Mouse (Mus musculus): Measurements from ENCODE around the gene Tha1. TPM values are rescaled to one million over a fixed set of nuclear protein-coding genes. Genes with fewer than 3 reads are reported as not detected.

Gene Tha1
- polyA plus RNA-seq, 1 experiment from 2014 or later: 9.4 TPM

GRCm38 (mm10) chr11:117826916-117827315 is 46.4 kb downstream of the Tha1 start:
- peak; percentile 49 for DNase-seq (ENCODE audit: low spot score)

- DNase-seq (ENCODE audit: low spot score): no peak
Measured at GRCm38 (mm10) chr11:117826164-117826563, 47.1 kb downstream of the Tha1 start.

- DNase-seq (ENCODE audit: low spot score): peak; percentile 81
Measured at GRCm38 (mm10) chr11:117825333-117826101, 47.8 kb downstream of the Tha1 start, which contains the start of the genes Afmid and Tk1. Gene Afmid (plus strand): TSS chr11:117825924. Gene Tk1 (minus strand): TSS chr11:117826092.

GRCm38 (mm10) chr11:117824060-117824969 is 49.0 kb downstream of the Tha1 start:
- DNase-seq (ENCODE audit: low spot score): peak; percentile 83

GRCm38 (mm10) chr11:117823411-117823810 is 49.9 kb downstream of the Tha1 start:
- DNase-seq (ENCODE audit: low spot score): no peak

- DNase-seq (ENCODE audit: low spot score): no peak
Measured at GRCm38 (mm10) chr11:117822728-117823241, 50.5 kb downstream of the Tha1 start.

GRCm38 (mm10) chr11:117821868-117822267 is 51.4 kb downstream of the Tha1 start:
- DNase-seq (ENCODE audit: low spot score): no peak

- no peak for DNase-seq (ENCODE audit: low spot score)
Measured at GRCm38 (mm10) chr11:117820173-117820572, 53.1 kb downstream of the Tha1 start.

- no peak for DNase-seq (ENCODE audit: low spot score)
Measured at GRCm38 (mm10) chr11:117819095-117819494, 54.2 kb downstream of the Tha1 start.

Other genes with a start within 250 kb of the Tha1 start
- 13.2 and 18.7 TPM in 2 replicates for gene Tnrc6c, start 219.2 kb downstream of the Tha1 start, polyA plus RNA-seq (2015; fragmentation: Nextera tagmentation; extraction: Ambion mirVana)
- gene Tmc8, start 91.4 kb downstream of the Tha1 start, polyA plus RNA-seq (2015; fragmentation: Nextera tagmentation; extraction: Ambion mirVana): 37.5 and 41.1 TPM in 2 replicates
- 46.7 and 58.9 TPM in 2 replicates for gene Tmc6, start 91.3 kb downstream of the Tha1 start, polyA plus RNA-seq (2015; fragmentation: Nextera tagmentation; extraction: Ambion mirVana)
- 0.21 and 0.55 TPM in 2 replicates for gene 6030468B19Rik, start 75.8 kb downstream of the Tha1 start, polyA plus RNA-seq (2015; fragmentation: Nextera tagmentation; extraction: Ambion mirVana)
- gene Gm20708, start 63.8 kb downstream of the Tha1 start, polyA plus RNA-seq (2015; fragmentation: Nextera tagmentation; extraction: Ambion mirVana): 0.13 and 0.48 TPM in 2 replicates
- gene Syngr2, start 63.8 kb downstream of the Tha1 start, polyA plus RNA-seq (2015; fragmentation: Nextera tagmentation; extraction: Ambion mirVana): 100.0 and 116 TPM in 2 replicates
- 6.5 and 6.9 TPM in 2 replicates for gene Afmid, start 47.6 kb downstream of the Tha1 start, polyA plus RNA-seq (2015; fragmentation: Nextera tagmentation; extraction: Ambion mirVana)
- 119 and 133 TPM in 2 replicates for gene Tk1, start 47.4 kb downstream of the Tha1 start, polyA plus RNA-seq (2015; fragmentation: Nextera tagmentation; extraction: Ambion mirVana)
- gene Birc5, start 24.2 kb downstream of the Tha1 start, polyA plus RNA-seq (2015; fragmentation: Nextera tagmentation; extraction: Ambion mirVana): 457 and 480 TPM in 2 replicates
- not detected in 2 replicates for gene Tmem235, start 12.7 kb downstream of the Tha1 start, polyA plus RNA-seq (2015; fragmentation: Nextera tagmentation; extraction: Ambion mirVana)
- gene Socs3, start 96.6 kb upstream of the Tha1 start, polyA plus RNA-seq (2015; fragmentation: Nextera tagmentation; extraction: Ambion mirVana): 25.8 and 26.7 TPM in 2 replicates
- 54.8 and 55.6 TPM in 2 replicates for gene Pgs1, start 112.8 kb upstream of the Tha1 start, polyA plus RNA-seq (2015; fragmentation: Nextera tagmentation; extraction: Ambion mirVana)